Mouse (Mus musculus): Measurements from ENCODE around the gene Naa80.
A peak's percentile ranks its signal among the peaks of the same experiment; 100 is the strongest.

Gene Naa80

GRCm38 (mm10) chr9:107596619-107597569 is 18.2 kb downstream of the Naa80 start:
- DNase-seq (ENCODE audit: low read depth) = no peak

- DNase-seq (ENCODE audit: low read depth) = no peak
Measured at GRCm38 (mm10) chr9:107598385-107598784, 19.7 kb downstream of the Naa80 start.

GRCm38 (mm10) chr9:107599433-107599832 is 20.7 kb downstream of the Naa80 start:
- no peak for DNase-seq (ENCODE audit: low read depth)

- no peak for DNase-seq (ENCODE audit: low read depth)
Measured at GRCm38 (mm10) chr9:107599842-107600241, 21.2 kb downstream of the Naa80 start.

- no peak for DNase-seq (ENCODE audit: low read depth)
Measured at GRCm38 (mm10) chr9:107600745-107601144, 22.1 kb downstream of the Naa80 start.

- DNase-seq (ENCODE audit: low read depth) = no peak
Measured at GRCm38 (mm10) chr9:107601275-107601674, 22.6 kb downstream of the Naa80 start.

- peak; percentile 93 for DNase-seq (ENCODE audit: low read depth)
Measured at GRCm38 (mm10) chr9:107602068-107602648, 23.5 kb downstream of the Naa80 start.

GRCm38 (mm10) chr9:107603251-107603650 is 24.6 kb downstream of the Naa80 start:
- no peak for DNase-seq (ENCODE audit: low read depth)

GRCm38 (mm10) chr9:107605041-107605661 is 26.5 kb downstream of the Naa80 start:
- no peak for DNase-seq (ENCODE audit: low read depth)

GRCm38 (mm10) chr9:107606591-107606990 is 27.9 kb downstream of the Naa80 start:
- no peak for DNase-seq (ENCODE audit: low read depth)

- DNase-seq (ENCODE audit: low read depth) = no peak
Measured at GRCm38 (mm10) chr9:107607036-107607435, 28.3 kb downstream of the Naa80 start.

GRCm38 (mm10) chr9:107607653-107608245 is 29.1 kb downstream of the Naa80 start:
- no peak for DNase-seq (ENCODE audit: low read depth)

- DNase-seq (ENCODE audit: low read depth) = no peak
Measured at GRCm38 (mm10) chr9:107608741-107609432, 30.2 kb downstream of the Naa80 start, which contains the start of gene Sema3b. TSS of gene Sema3b (minus strand) at chr9:107609229.

- DNase-seq (ENCODE audit: low read depth) = peak; percentile 34
Measured at GRCm38 (mm10) chr9:107609433-107609830, 30.7 kb downstream of the Naa80 start.

- peak; percentile 25 for DNase-seq (ENCODE audit: low read depth)
Measured at GRCm38 (mm10) chr9:107611456-107612190, 32.9 kb downstream of the Naa80 start.

GRCm38 (mm10) chr9:107612191-107612944 is 33.7 kb downstream of the Naa80 start:
- peak; percentile 97 for DNase-seq (ENCODE audit: low read depth)

GRCm38 (mm10) chr9:107612945-107613569 is 34.4 kb downstream of the Naa80 start:
- no peak for DNase-seq (ENCODE audit: low read depth)

- peak; percentile 9 for DNase-seq (ENCODE audit: low read depth)
Measured at GRCm38 (mm10) chr9:107615035-107615434, 36.3 kb downstream of the Naa80 start.

GRCm38 (mm10) chr9:107617461-107617860 is 38.8 kb downstream of the Naa80 start:
- peak; percentile 41 for DNase-seq (ENCODE audit: low read depth)

GRCm38 (mm10) chr9:107618098-107618497 is 39.4 kb downstream of the Naa80 start:
- no peak for DNase-seq (ENCODE audit: low read depth)
